Mouse (Mus musculus) adipocyte (in vitro differentiated cells): Measurements from ENCODE around the gene Skint4.

ENCODE experiments used
- DNase-seq: peaks from one replicate; pipeline ENCODE4 v3.0.0-alpha.2; 2016; ENCODE audit warnings: low spot score

The Skint4 gene

GRCm38 (mm10) chr4:112071716-112072115 lies at the start of gene Skint4:
Skint4 (plus strand) TSS chr4:112072016.
- no peak for DNase-seq
